Mouse (Mus musculus) neural tube, embryonic 15.5 days (tissue): Measurements from ENCODE around the gene Gin1. TPM values are rescaled to one million over a fixed set of nuclear protein-coding genes. Genes with fewer than 3 reads are reported as not detected.
"Not testable (repeated sequence)": the region's sequence is repeated elsewhere in the genome, so short reads cannot be mapped to it uniquely, and the experiment has no call there.

Experiments
- ATAC-seq: fragments of 200-750 bp; cut with Nextera tagmentation; 2 replicates; pipeline ENCODE4 v1.8.0; 2017; ENCODE audit warnings: mild to moderate bottlenecking, moderate TSS enrichment, moderate library complexity; ENCODE audit not compliant: low FRiP score
- H3K27ac ChIP-seq: fragments of 300-500 bp; sonication (generic); replicated peaks from 2 replicates; pipeline ENCODE4 v1.5.1; 2015; ENCODE audit warnings: mild to moderate bottlenecking, inconsistent platforms
- H3K27me3 ChIP-seq: fragments of 300-500 bp; sonication (generic); replicated peaks from 2 replicates; pipeline ENCODE4 v1.6.1; 2015; ENCODE audit warnings: inconsistent platforms
- H3K36me3 ChIP-seq: fragments of 300-500 bp; sonication (generic); 2 replicates; pipeline ENCODE4 v1.6.1; 2015; ENCODE audit warnings: inconsistent platforms
- H3K4me1 ChIP-seq: fragments of 300-500 bp; sonication (generic); 2 replicates; pipeline ENCODE4 v1.6.1; 2015; ENCODE audit warnings: inconsistent platforms
- H3K4me2 ChIP-seq: fragments of 300-500 bp; sonication (generic); 2 replicates; pipeline ENCODE4 v1.6.1; 2015; ENCODE audit warnings: inconsistent platforms, mild to moderate bottlenecking, moderate library complexity
- H3K4me3 ChIP-seq: fragments of 300-500 bp; sonication (generic); replicated peaks from 2 replicates; pipeline ENCODE4 v1.5.1; 2015; ENCODE audit warnings: mild to moderate bottlenecking, inconsistent platforms
- H3K9ac ChIP-seq: fragments of 300-500 bp; sonication (generic); replicated peaks from 2 replicates; pipeline ENCODE4 v1.6.1; 2015; ENCODE audit warnings: mild to moderate bottlenecking, inconsistent platforms
- H3K9me3 ChIP-seq: fragments of 300-500 bp; sonication (generic); replicated peaks from 2 replicates; pipeline ENCODE4 v1.6.1; 2016; ENCODE audit warnings: inconsistent platforms
- WGBS: fragments of 180-500 bp; shearing (Covaris S2); methylation state at CpG from one replicate; pipeline ENCODE4 v1.1.7; 2015; ENCODE audit warnings: mixed read lengths; 5-methylcytosine and 5-hydroxymethylcytosine counted together
- polyA plus RNA-seq: library from polyadenylated mRNA; unstranded; fragments of >200 nt; fragmentation: Nextera tagmentation; extraction: Ambion mirVana; gene quantifications from 2 replicates; pipeline ENCODE4 v1.2.1, GENCODE M21; 2015

Gene Gin1
- polyA plus RNA-seq, 1 experiment from 2014 or later = 16.8 TPM

DNA sequence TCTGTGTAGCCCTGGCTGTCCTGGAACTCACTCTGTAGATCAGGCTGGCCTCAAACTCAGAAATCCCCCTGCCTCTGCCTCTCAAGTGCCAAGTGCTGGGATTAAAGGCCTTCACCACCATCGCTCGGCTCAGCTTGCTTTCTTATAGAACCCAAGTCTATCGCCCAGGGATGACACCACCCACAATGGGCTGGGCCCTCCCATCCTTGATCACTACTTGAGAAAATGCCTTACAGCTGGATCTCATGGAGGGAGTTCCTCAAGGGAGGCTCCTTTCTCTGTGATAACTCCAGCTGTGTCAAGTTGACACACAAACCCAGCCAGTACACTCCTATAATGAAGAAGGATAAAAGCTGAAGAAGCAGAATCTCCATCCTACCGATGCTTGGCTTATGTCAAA lies 4.3 kb upstream of the Gin1 start:
- H3K36me3 ChIP-seq, H3K9ac ChIP-seq, ATAC-seq, H3K27ac ChIP-seq, H3K4me3 ChIP-seq, H3K9me3 ChIP-seq, H3K27me3 ChIP-seq: not testable (repeated sequence)
- peaks cover 27% of the 10 kb centered on the region for H3K4me1 ChIP-seq
- WGBS = 82% methylated on average over 4 of the region's 4 CpGs
- 0 out of 2 replicates have a peak overlapping the region, but pooled peaks have one; percentile 5 for H3K4me2 ChIP-seq

DNA sequence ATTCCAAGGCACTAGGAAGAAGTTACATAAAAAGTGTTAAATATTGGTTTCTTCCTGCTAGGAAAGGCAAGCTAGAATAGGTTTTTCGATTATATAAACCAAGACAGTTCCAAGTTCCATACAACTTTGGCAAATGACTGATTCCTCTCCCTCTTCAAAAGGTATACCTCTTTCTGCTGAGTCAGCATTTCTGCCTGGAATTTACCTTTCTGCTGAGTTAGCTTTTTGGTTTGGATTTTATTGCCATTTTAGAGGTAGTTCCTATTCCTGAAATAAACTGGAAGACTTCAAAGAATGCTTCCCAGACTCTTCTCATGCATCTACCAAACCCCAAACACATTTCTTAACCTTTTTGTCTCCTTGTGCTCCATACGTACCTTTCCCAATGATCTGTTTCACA lies 1.9 kb upstream of the Gin1 start:
- Histone ChIP-seq H3K9ac (peak overlapping the region; percentile 27; the same call in 1 of the 2 replicates), H3K9me3 (no peaks in the 10 kb centered on the region), H3K4me2 (peak overlapping the region; percentile 67), H3K27me3 (no peaks in the 10 kb centered on the region), H3K27ac (no peak overlapping the region), H3K4me1 (peaks cover 31% of the 10 kb centered on the region), H3K36me3 (no peaks in the 10 kb centered on the region), H3K4me3 (peak overlapping the region; percentile 92)
- WGBS = 73% methylated on average over 2 of the region's 2 CpGs
- no peak for ATAC-seq

DNA sequence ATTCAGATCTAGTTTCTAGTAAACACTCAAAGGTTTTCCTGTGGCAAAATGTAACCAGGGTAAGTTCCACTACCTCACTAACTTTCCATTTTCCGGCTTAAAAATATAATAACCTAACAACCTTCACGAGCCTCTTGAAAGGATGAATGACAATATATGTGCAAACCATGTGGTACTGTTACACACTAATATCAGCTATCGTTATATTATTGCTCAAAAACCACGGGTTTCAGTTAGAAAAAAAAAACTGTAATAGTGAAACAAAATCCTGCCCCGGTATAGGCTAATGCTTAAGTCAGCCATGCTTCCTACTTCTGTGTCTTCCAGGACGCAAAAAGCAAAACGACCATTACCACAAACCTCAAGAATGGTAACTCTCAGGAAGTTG lies 1.1 kb upstream of the Gin1 start:
- 13% methylated on average over 7 of the region's 7 CpGs for WGBS

DNA sequence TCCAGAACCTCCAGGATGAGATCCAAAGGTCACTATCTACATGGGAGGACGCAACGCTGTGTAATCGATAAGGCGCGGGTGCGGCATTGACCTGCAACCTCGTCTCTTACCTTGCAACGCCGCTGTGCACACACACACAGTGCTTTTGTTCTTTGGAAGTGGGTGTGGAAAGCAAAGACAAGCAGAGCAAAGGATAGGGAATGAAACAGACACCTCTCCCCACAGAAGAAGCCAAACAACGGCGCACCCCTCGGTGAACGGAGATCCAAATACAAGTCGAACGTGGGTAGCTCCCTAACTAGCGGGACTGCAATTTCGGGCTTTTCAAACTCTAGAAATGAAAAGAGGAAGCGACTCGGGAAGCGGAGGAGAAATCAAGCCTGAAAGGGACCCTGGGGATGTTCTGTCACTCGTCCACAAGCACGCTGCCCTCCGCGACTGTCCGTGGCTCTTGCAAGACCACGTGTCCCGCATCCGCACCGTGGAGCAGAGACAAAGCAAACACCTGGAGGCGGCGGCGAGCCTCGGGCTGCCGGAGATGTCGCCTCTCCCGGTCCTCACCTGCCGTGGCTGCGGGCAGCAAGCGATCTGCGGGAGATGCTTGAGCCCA lies 573 bp upstream of the Gin1 start:
- peak; percentile 83 for ATAC-seq
- H3K9me3 ChIP-seq = no peaks in the 10 kb centered on the region
- H3K4me1 ChIP-seq = peaks cover 31% of the 10 kb centered on the region
- peak overlapping the region; percentile 83 for H3K9ac ChIP-seq
- no peaks in the 10 kb centered on the region for H3K36me3 ChIP-seq
- H3K4me2 ChIP-seq = peak overlapping the region; percentile 67
- H3K27me3 ChIP-seq = no peaks in the 10 kb centered on the region
- WGBS = under 1% methylated on average over 39 of the region's 40 CpGs
- peak overlapping the region; percentile 92 for H3K4me3 ChIP-seq
- H3K27ac ChIP-seq = peak overlapping the region; percentile 92

More for the DNA sequence above, 1.1 kb upstream of the Gin1 start:
- H3K4me1 ChIP-seq = peaks cover 31% of the 10 kb centered on the region
- peak overlapping the region; percentile 67 for H3K4me2 ChIP-seq
- no peaks in the 10 kb centered on the region for H3K9me3 ChIP-seq
- no peaks in the 10 kb centered on the region for H3K36me3 ChIP-seq
- H3K27me3 ChIP-seq = no peaks in the 10 kb centered on the region
- H3K9ac ChIP-seq = peak overlapping the region; percentile 83
- peak overlapping the region; percentile 92 for H3K4me3 ChIP-seq
- ATAC-seq = no peak
- H3K27ac ChIP-seq = peak overlapping the region; percentile 92

DNA sequence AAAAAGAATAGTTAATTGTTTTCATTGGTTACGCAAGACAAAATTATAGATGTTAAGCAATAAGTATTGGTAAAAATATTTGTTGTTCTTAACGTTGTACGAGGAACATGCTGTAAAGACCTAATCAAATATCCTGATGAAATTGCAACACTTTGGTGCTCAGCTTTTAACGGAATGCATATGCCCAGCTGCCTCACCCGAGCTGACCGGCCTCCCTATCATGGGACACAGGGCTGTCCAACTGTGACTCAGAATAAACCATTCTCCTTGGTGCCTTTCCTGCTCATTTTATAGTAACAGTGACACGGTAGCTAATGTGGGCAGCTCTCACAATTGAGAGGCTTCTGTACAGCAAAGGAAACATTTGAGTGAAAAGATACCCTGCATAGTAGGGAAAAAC lies 1.1 kb downstream of the Gin1 start:
- 62% methylated on average over 7 of the region's 7 CpGs for WGBS
- Histone ChIP-seq H3K4me1 (peaks cover 23% of the 10 kb centered on the region), H3K27ac (no peak overlapping the region), H3K27me3 (no peaks in the 10 kb centered on the region), H3K4me3 (0 out of 2 replicates have a peak overlapping the region, but pooled peaks have one; percentile 12), H3K9me3 (no peaks in the 10 kb centered on the region), H3K4me2 (peak overlapping the region; percentile 67), H3K36me3 (peaks cover 1% of the 10 kb centered on the region), H3K9ac (no peak overlapping the region)
- no peak for ATAC-seq

- 97% methylated on average over 5 of the region's 5 CpGs for WGBS
- no peak for ATAC-seq
Observed at GRCm38 (mm10) chr1:97771727-97772126, 1.8 kb downstream of the Gin1 start.

DNA sequence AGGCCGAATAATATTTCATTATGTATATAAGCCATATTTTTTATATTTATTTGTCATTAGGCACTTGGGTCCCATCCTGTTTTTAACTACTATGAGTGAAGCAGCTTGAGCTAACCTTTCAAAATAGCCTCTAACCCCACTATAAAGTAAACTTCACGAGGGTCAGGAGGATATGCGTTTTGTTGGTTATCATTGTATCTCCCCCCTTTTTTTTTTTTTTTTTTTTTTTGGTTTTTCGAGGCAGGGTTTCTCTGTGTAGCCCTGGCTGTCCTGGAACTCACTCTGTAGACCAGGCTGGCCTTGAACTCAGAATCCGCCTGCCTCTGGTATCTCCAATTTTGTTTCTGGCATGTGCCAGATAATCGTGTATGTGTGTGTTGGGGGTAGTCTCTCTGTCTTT lies 3.4 kb downstream of the Gin1 start:
- Histone ChIP-seq H3K27ac (no peak overlapping the region), H3K4me2 (no peak overlapping the region), H3K36me3 (peaks cover 6% of the 10 kb centered on the region), H3K9me3 (no peaks in the 10 kb centered on the region), H3K4me3 (no peak overlapping the region), H3K4me1 (peaks cover 8% of the 10 kb centered on the region), H3K9ac (no peak overlapping the region), H3K27me3 (no peaks in the 10 kb centered on the region)
- 93% methylated on average over 6 of the region's 6 CpGs for WGBS
- ATAC-seq = no peak

More at GRCm38 (mm10) chr1:97771727-97772126, 1.8 kb downstream of the Gin1 start:
- H3K27me3 ChIP-seq = no peaks in the 10 kb centered on the region
- no peak overlapping the region for H3K4me2 ChIP-seq
- peaks cover 22% of the 10 kb centered on the region for H3K4me1 ChIP-seq
- H3K36me3 ChIP-seq = peaks cover 6% of the 10 kb centered on the region
- no peak overlapping the region for H3K27ac ChIP-seq
- no peaks in the 10 kb centered on the region for H3K9me3 ChIP-seq
- no peak overlapping the region for H3K4me3 ChIP-seq
- H3K9ac ChIP-seq = no peak overlapping the region

DNA sequence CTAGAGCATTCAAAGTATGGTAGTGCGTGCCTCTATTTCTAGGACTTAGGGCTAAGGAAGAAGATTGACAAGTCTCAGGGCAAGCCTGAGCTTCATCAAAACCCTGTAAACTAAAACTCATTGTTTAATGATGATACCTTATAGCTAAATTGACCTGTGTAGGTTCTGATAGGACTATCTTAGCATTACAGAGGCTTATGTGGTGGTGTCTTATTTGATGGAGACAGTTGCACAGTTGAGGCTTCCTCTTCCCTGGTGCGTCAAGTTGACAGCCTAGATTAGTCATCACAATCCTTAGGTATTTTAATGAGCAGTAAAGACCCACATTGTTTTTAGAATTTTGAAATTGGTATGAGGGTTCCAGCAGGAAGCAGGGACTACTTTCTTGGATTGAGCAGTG lies 4.0 kb downstream of the Gin1 start:
- Histone ChIP-seq H3K4me1 (peaks cover 4% of the 10 kb centered on the region), H3K4me3 (no peak overlapping the region), H3K4me2 (no peak overlapping the region), H3K9me3 (no peaks in the 10 kb centered on the region), H3K9ac (no peak overlapping the region), H3K27me3 (no peaks in the 10 kb centered on the region), H3K36me3 (peaks cover 6% of the 10 kb centered on the region), H3K27ac (no peak overlapping the region)
- ATAC-seq = no peak
- 96% methylated on average over 2 of the region's 2 CpGs for WGBS

DNA sequence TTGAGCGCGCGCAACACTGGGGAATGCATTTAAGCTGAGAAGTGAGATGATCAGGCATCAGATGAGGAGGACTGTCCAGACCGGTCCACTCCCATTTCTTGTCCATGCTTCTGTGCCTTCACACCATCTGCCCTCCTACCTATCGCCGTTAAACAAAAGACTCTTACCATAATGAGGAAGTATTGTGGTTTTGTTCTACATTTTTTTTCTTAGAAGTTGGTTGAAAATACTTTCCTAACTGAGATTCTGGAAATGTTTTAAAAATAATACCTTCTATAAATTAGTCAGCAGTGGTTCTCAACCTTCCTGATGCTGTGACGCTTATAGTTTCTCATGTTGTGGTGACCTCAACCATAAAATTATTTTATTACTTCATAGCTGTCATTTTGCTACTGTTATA lies 11.7 kb downstream of the Gin1 start:
- no peaks in the 10 kb centered on the region for H3K36me3 ChIP-seq
- no peak for ATAC-seq
- no peaks in the 10 kb centered on the region for H3K27me3 ChIP-seq
- H3K9me3 ChIP-seq = no peaks in the 10 kb centered on the region
- no peak overlapping the region for H3K27ac ChIP-seq
- WGBS = 99% methylated on average over 7 of the region's 7 CpGs
- no peak overlapping the region for H3K4me3 ChIP-seq
- no peak overlapping the region for H3K9ac ChIP-seq
- H3K4me1 ChIP-seq = no peaks in the 10 kb centered on the region
- H3K4me2 ChIP-seq = no peak overlapping the region

GRCm38 (mm10) chr1:97784928-97785327 lies 15.0 kb downstream of the Gin1 start:
- Histone ChIP-seq H3K9me3 (no peaks in the 10 kb centered on the region), H3K27ac (no peak overlapping the region), H3K27me3 (no peaks in the 10 kb centered on the region), H3K9ac (no peak overlapping the region), H3K4me2 (no peak overlapping the region), H3K4me3 (no peak overlapping the region), H3K36me3 (no peaks in the 10 kb centered on the region), H3K4me1 (no peaks in the 10 kb centered on the region)
- 80% methylated on average over 7 of the region's 7 CpGs for WGBS
- ATAC-seq = no peak

GRCm38 (mm10) chr1:97785685-97786393 lies 15.9 kb downstream of the Gin1 start:
- Histone ChIP-seq H3K4me1 (no peaks in the 10 kb centered on the region), H3K27me3 (no peaks in the 10 kb centered on the region), H3K27ac (no peak overlapping the region), H3K4me3 (no peak overlapping the region), H3K36me3 (no peaks in the 10 kb centered on the region), H3K9ac (no peak overlapping the region), H3K9me3 (no peaks in the 10 kb centered on the region), H3K4me2 (no peak overlapping the region)
- ATAC-seq = no peak
- 84% methylated on average over 11 of the region's 11 CpGs for WGBS

DNA sequence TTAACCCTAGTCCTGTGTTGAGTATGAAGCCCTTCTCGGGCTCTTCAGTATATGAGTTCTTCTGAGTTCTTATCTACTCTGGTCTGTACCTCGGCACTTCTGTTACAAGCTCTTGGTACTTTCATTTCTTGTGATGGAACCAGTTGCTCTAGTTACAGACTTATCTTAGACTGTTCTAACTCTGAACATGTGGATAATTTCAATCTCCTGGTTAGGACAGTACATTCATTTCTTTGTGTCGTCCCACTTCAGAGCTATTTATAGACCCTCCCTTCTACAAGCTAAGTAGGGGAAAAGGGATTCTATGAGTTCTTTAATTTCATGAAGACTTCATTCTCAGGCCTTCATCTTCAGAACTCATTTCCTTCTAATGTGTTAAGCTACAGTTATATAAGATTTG lies 17.7 kb downstream of the Gin1 start:
- no peak for ATAC-seq
- H3K9ac ChIP-seq = no peak overlapping the region
- no peaks in the 10 kb centered on the region for H3K27me3 ChIP-seq
- 90% methylated on average over 3 of the region's 3 CpGs for WGBS
- no peak overlapping the region for H3K4me2 ChIP-seq
- H3K36me3 ChIP-seq = no peaks in the 10 kb centered on the region
- H3K27ac ChIP-seq = no peak overlapping the region
- no peak overlapping the region for H3K4me3 ChIP-seq
- H3K4me1 ChIP-seq = no peaks in the 10 kb centered on the region
- no peaks in the 10 kb centered on the region for H3K9me3 ChIP-seq
